Comparison of ENCODE assay signal across 8 mouse cellular contexts in genomic region chr11:117129473-117129872, GRCm38 (mm10). TPM values are rescaled to one million over a fixed set of nuclear protein-coding genes. Genes with fewer than 3 reads are reported as not detected.
DNase-seq lines count a peak whose midpoint lies in the region; ATAC-seq lines count a peak whose summit lies in the region.

No protein-coding gene starts in this region.

- ATAC-seq in heart, embryonic 11.5 days (replicated peaks; ENCODE audit: insufficient number of reproducible peaks, low FRiP score, low TSS enrichment), result no peak
- no peak for ATAC-seq in midbrain, embryonic 14.5 days (ENCODE audit: low FRiP score, low TSS enrichment)
- ATAC-seq in embryonic facial prominence, embryonic 15.5 days (ENCODE audit: insufficient number of reproducible peaks, low FRiP score, low TSS enrichment, low read depth), result no peak; the same call in 1 of the 2 replicates
- no peak for ATAC-seq in stomach, embryonic 14.5 days (ENCODE audit: insufficient number of reproducible peaks, insufficient read depth, low FRiP score, low read depth)

- 0 out of 2 replicates have a peak, but pooled peaks cover 2% of the 10 kb centered on the region for H3K36me3 ChIP-seq in heart, embryonic 11.5 days (ENCODE audit: control insufficient read depth, insufficient read depth, low read length)
- H3K36me3 ChIP-seq in midbrain, embryonic 10.5 days, result peaks cover 16% of the 10 kb centered on the region
- no peaks in the 10 kb centered on the region for H3K36me3 ChIP-seq in midbrain, embryonic 14.5 days (ENCODE audit: control insufficient read depth, insufficient read depth, low read length)
- H3K36me3 ChIP-seq in embryonic facial prominence, embryonic 15.5 days, result 0 out of 2 replicates have a peak, but pooled peaks cover 3% of the 10 kb centered on the region
- no peaks in the 10 kb centered on the region for H3K36me3 ChIP-seq in stomach, embryonic 14.5 days (ENCODE audit: control insufficient read depth, insufficient read depth, low read length)

- H3K27ac ChIP-seq in heart, embryonic 11.5 days (ENCODE audit: low read depth, low read length), result peak overlapping the region; percentile 95
- peak overlapping the region; percentile 72 for H3K27ac ChIP-seq in midbrain, embryonic 10.5 days (replicated peaks)
- H3K27ac ChIP-seq in midbrain, embryonic 14.5 days (replicated peaks; ENCODE audit: low read depth, low read length), result no peak overlapping the region
- peak overlapping the region; percentile 77 for H3K27ac ChIP-seq in embryonic facial prominence, embryonic 15.5 days (replicated peaks)
- peak overlapping the region; percentile 83; the same call in 1 of the 2 replicates for H3K27ac ChIP-seq in stomach, embryonic 14.5 days (ENCODE audit: low read length)

- peak overlapping the region; percentile 50; the same call in 1 of the 2 replicates for H3K9ac ChIP-seq in heart, embryonic 11.5 days (ENCODE audit: low read depth, low read length)
- H3K9ac ChIP-seq in midbrain, embryonic 14.5 days (replicated peaks; ENCODE audit: low read length), result no peak overlapping the region
- H3K9ac ChIP-seq in embryonic facial prominence, embryonic 15.5 days, result no peak overlapping the region
- H3K9ac ChIP-seq in stomach, embryonic 14.5 days (replicated peaks; ENCODE audit: low read depth, low read length), result 0 out of 2 replicates have a peak overlapping the region, but pooled peaks have one; percentile 6

- peaks cover 71% of the 10 kb centered on the region for H3K4me1 ChIP-seq in heart, embryonic 11.5 days (ENCODE audit: control insufficient read depth, insufficient read depth, low read length)
- H3K4me1 ChIP-seq in midbrain, embryonic 10.5 days, result peaks cover 45% of the 10 kb centered on the region
- H3K4me1 ChIP-seq in midbrain, embryonic 14.5 days (ENCODE audit: control insufficient read depth, insufficient read depth, low read length), result peaks cover 16% of the 10 kb centered on the region
- peaks cover 71% of the 10 kb centered on the region for H3K4me1 ChIP-seq in embryonic facial prominence, embryonic 15.5 days
- H3K4me1 ChIP-seq in stomach, embryonic 14.5 days (ENCODE audit: control insufficient read depth, insufficient read depth, low read length), result peaks cover 41% of the 10 kb centered on the region

- H3K4me2 ChIP-seq in heart, embryonic 11.5 days, result peak overlapping the region; percentile 21; the same call in 1 of the 2 replicates
- no peak overlapping the region for H3K4me2 ChIP-seq in midbrain, embryonic 14.5 days (ENCODE audit: low read length)
- H3K4me2 ChIP-seq in embryonic facial prominence, embryonic 15.5 days (replicated peaks), result no peak overlapping the region
- no peak overlapping the region for H3K4me2 ChIP-seq in stomach, embryonic 14.5 days (replicated peaks; ENCODE audit: low read depth, low read length)

- H3K4me3 ChIP-seq in heart, embryonic 11.5 days (ENCODE audit: low read depth, low read length), result no peak overlapping the region
- H3K4me3 ChIP-seq in midbrain, embryonic 10.5 days, result no peak overlapping the region
- no peak overlapping the region for H3K4me3 ChIP-seq in midbrain, embryonic 14.5 days (replicated peaks; ENCODE audit: low read depth, low read length)
- H3K4me3 ChIP-seq in embryonic facial prominence, embryonic 15.5 days (replicated peaks), result no peak overlapping the region
- H3K4me3 ChIP-seq in stomach, embryonic 14.5 days (ENCODE audit: low read depth, low read length), result no peak overlapping the region

- WGBS in heart, embryonic 11.5 days (ENCODE audit: insufficient replicate concordance), result 52% methylated on average over 11 of the region's 11 CpGs
- 55% methylated on average over 11 of the region's 11 CpGs for WGBS in midbrain, embryonic 10.5 days
- 52% methylated on average over 11 of the region's 11 CpGs for WGBS in midbrain, embryonic 14.5 days
- 45% methylated on average over 11 of the region's 11 CpGs for WGBS in embryonic facial prominence, embryonic 15.5 days
- 64% methylated on average over 11 of the region's 11 CpGs for WGBS in stomach, embryonic 14.5 days

- no peaks in the 10 kb centered on the region for H3K9me3 ChIP-seq in heart, embryonic 11.5 days (replicated peaks; ENCODE audit: control insufficient read depth, low read length)
- no peaks in the 10 kb centered on the region for H3K9me3 ChIP-seq in midbrain, embryonic 10.5 days (replicated peaks)
- H3K9me3 ChIP-seq in midbrain, embryonic 14.5 days (ENCODE audit: control insufficient read depth, low read length), result no peaks in the 10 kb centered on the region
- H3K9me3 ChIP-seq in embryonic facial prominence, embryonic 15.5 days (replicated peaks), result no peaks in the 10 kb centered on the region
- no peaks in the 10 kb centered on the region for H3K9me3 ChIP-seq in stomach, embryonic 14.5 days (ENCODE audit: control insufficient read depth, low read depth, low read length)

- H3K27me3 ChIP-seq in heart, embryonic 11.5 days (ENCODE audit: control insufficient read depth, insufficient read depth, low read length), result no peaks in the 10 kb centered on the region
- H3K27me3 ChIP-seq in midbrain, embryonic 10.5 days (ENCODE audit: low read depth, poor library complexity, severe bottlenecking), result no peaks in the 10 kb centered on the region
- H3K27me3 ChIP-seq in midbrain, embryonic 14.5 days (ENCODE audit: control insufficient read depth, insufficient read depth, low read length), result no peaks in the 10 kb centered on the region
- H3K27me3 ChIP-seq in embryonic facial prominence, embryonic 15.5 days, result no peaks in the 10 kb centered on the region
- no peaks in the 10 kb centered on the region for H3K27me3 ChIP-seq in stomach, embryonic 14.5 days (ENCODE audit: control insufficient read depth, insufficient read depth, low read length)

- DNase-seq in heart, adult 9 months (ENCODE audit: low spot score in 2 of 2), result no peak
- DNase-seq in midbrain, embryonic 10.5 days (ENCODE audit: low spot score), result no peak
- no peak for DNase-seq in midbrain, embryonic 14.5 days
- no peak for DNase-seq in embryo, embryonic 11 days
- no peak for DNase-seq in left cerebral cortex, adult 8-10 months (ENCODE audit: low spot score in 2 of 2)

RNA-seq across cellular contexts. Expression of gene Sec14l1, which starts 14.5 kb away (rescaled TPM):
- 32.6 and 39.4 TPM in 2 replicates for polyA plus RNA-seq in heart, embryonic 11.5 days (2014; fragmentation: Nextera tagmentation; extraction: Ambion mirVana)
- polyA plus RNA-seq in midbrain, embryonic 10.5 days (2016; fragmentation: Nextera tagmentation; extraction: Ambion mirVana), result 49.9 and 58.0 TPM in 2 replicates
- 48.7 and 58.1 TPM in 2 replicates for polyA plus RNA-seq in midbrain, embryonic 14.5 days (2014; fragmentation: Nextera tagmentation; extraction: Ambion mirVana)
- 61.4 and 69.3 TPM in 2 replicates for polyA plus RNA-seq in embryonic facial prominence, embryonic 15.5 days (2015; fragmentation: Nextera tagmentation; extraction: Ambion mirVana)
- polyA plus RNA-seq in stomach, embryonic 14.5 days (2014; fragmentation: Nextera tagmentation; extraction: Ambion mirVana), result 41.1 and 42.7 TPM in 2 replicates
- total RNA-seq in left cerebral cortex, adult 8-10 months (2022), result 100 to 1,000 TPM; 236 to 279 (median 240) TPM

Comparison
In these comparisons a context has a peak if more than half of its experiments do, and no peak if none do; other contexts are left out.
1. H3K9ac ChIP-seq: peak in heart, embryonic 11.5 days (single experiment) and stomach, embryonic 14.5 days (single experiment); none in midbrain, embryonic 14.5 days (single experiment) and embryonic facial prominence, embryonic 15.5 days (single experiment).